ENCODE assay signal across 8 mouse cellular contexts in genomic region chr17:47922579-47922978, GRCm38 (mm10). TPM values are rescaled to one million over a fixed set of nuclear protein-coding genes. Genes with fewer than 3 reads are reported as not detected.
A peak's percentile ranks its signal among the peaks of the same experiment; 100 is the strongest.
DNase-seq lines count a peak whose midpoint lies in the region; ATAC-seq and TF ChIP-seq lines count a peak whose summit lies in the region.

No protein-coding gene starts in this region.

- ATAC-seq in lung, embryonic 14.5 days (ENCODE audit: insufficient read depth), result no peak
- no peak for ATAC-seq in intestine, embryonic 16.5 days
- ATAC-seq in neural tube, embryonic 13.5 days (ENCODE audit: low read depth), result no peak
- no peak for ATAC-seq in inflammation-experienced regulatory T-cells, adult 6 months

- WGBS in lung, embryonic 14.5 days, result 2% methylated on average over 24 of the region's 24 CpGs
- 2% methylated on average over 24 of the region's 24 CpGs for WGBS in intestine, embryonic 16.5 days
- WGBS in neural tube, embryonic 13.5 days, result under 1% methylated on average over 24 of the region's 24 CpGs

- peak overlapping the region; percentile 97 for H3K4me3 ChIP-seq in lung, embryonic 14.5 days (ENCODE audit: low read depth, low read length)
- peak overlapping the region; percentile 70 for H3K4me3 ChIP-seq in embryonic fibroblast, embryonic 13.5 days (ENCODE audit: insufficient read depth, low read length)
- H3K4me3 ChIP-seq in intestine, embryonic 16.5 days (ENCODE audit: low read length), result peak overlapping the region; percentile 91
- H3K4me3 ChIP-seq in neural tube, embryonic 13.5 days, result peak overlapping the region; percentile 79

- H3K4me2 ChIP-seq in lung, embryonic 14.5 days, result peak overlapping the region; percentile 93
- H3K4me2 ChIP-seq in intestine, embryonic 16.5 days (ENCODE audit: low read depth, low read length), result peak overlapping the region; percentile 61
- peak overlapping the region; percentile 97 for H3K4me2 ChIP-seq in neural tube, embryonic 13.5 days

- H3K4me1 ChIP-seq in lung, embryonic 14.5 days (ENCODE audit: insufficient read depth), result peaks cover 20% of the 10 kb centered on the region
- peaks cover 4% of the 10 kb centered on the region; the same call in 1 of the 2 replicates for H3K4me1 ChIP-seq in embryonic fibroblast, embryonic 13.5 days (ENCODE audit: control insufficient read depth, insufficient read depth, low read length)
- peaks cover 42% of the 10 kb centered on the region for H3K4me1 ChIP-seq in intestine, embryonic 16.5 days (ENCODE audit: control insufficient read depth, insufficient read depth, low read length)
- peaks cover 71% of the 10 kb centered on the region for H3K4me1 ChIP-seq in neural tube, embryonic 13.5 days (replicated peaks)

- DNase-seq in lung, embryonic 14.5 days, result no peak
- no peak for DNase-seq in lung, adult 18-20 months
- DNase-seq in ovary, adult 18-20 months (ENCODE audit: low spot score), result no peak
- DNase-seq in layer of hippocampus, postnatal 14 days (ENCODE audit: low spot score in 2 of 2), result no peak

- H3K36me3 ChIP-seq in lung, embryonic 14.5 days (ENCODE audit: insufficient read depth), result peaks cover 16% of the 10 kb centered on the region
- H3K36me3 ChIP-seq in intestine, embryonic 16.5 days (ENCODE audit: control insufficient read depth, insufficient read depth, low read length), result no peaks in the 10 kb centered on the region
- H3K36me3 ChIP-seq in neural tube, embryonic 13.5 days, result no peaks in the 10 kb centered on the region

- peak overlapping the region; percentile 96 for H3K9ac ChIP-seq in lung, embryonic 14.5 days
- peak overlapping the region; percentile 97 for H3K9ac ChIP-seq in intestine, embryonic 16.5 days (ENCODE audit: low read depth, low read length)
- H3K9ac ChIP-seq in neural tube, embryonic 13.5 days, result peak overlapping the region; percentile 82

- no peaks in the 10 kb centered on the region for H3K27me3 ChIP-seq in lung, embryonic 14.5 days (ENCODE audit: insufficient read depth, low read length)
- no peaks in the 10 kb centered on the region for H3K27me3 ChIP-seq in intestine, embryonic 16.5 days (replicated peaks; ENCODE audit: control insufficient read depth, insufficient read depth, low read length)
- peaks cover 75% of the 10 kb centered on the region for H3K27me3 ChIP-seq in neural tube, embryonic 13.5 days

- no peaks in the 10 kb centered on the region for H3K9me3 ChIP-seq in lung, embryonic 14.5 days (ENCODE audit: low read depth, low read length)
- H3K9me3 ChIP-seq in intestine, embryonic 16.5 days (ENCODE audit: control insufficient read depth, low read length), result no peaks in the 10 kb centered on the region
- H3K9me3 ChIP-seq in neural tube, embryonic 13.5 days, result no peaks in the 10 kb centered on the region

- no peak for TF ChIP-seq CTCF in lung, embryonic 14.5 days (IDR thresholded peaks at IDR 0.05; ENCODE audit: low read depth)
- TF ChIP-seq CTCF in embryonic fibroblast, embryonic 13.5 days (IDR thresholded peaks at IDR 0.05; ENCODE audit: borderline replicate concordance, insufficient read depth, low read length), result no peak

- TF ChIP-seq POLR2A in embryonic fibroblast, embryonic 13.5 days (IDR thresholded peaks at IDR 0.05; ENCODE audit: low read depth, low read length), result no peak

- H3K27ac ChIP-seq in lung, embryonic 14.5 days (ENCODE audit: low read depth), result no peak overlapping the region
- no peak overlapping the region for H3K27ac ChIP-seq in embryonic fibroblast, embryonic 13.5 days (ENCODE audit: insufficient read depth, low read length)
- peak overlapping the region; percentile 24; the same call in 1 of the 2 replicates for H3K27ac ChIP-seq in intestine, embryonic 16.5 days (ENCODE audit: low read length)
- H3K27ac ChIP-seq in neural tube, embryonic 13.5 days (replicated peaks), result no peak overlapping the region

RNA-seq across cellular contexts. Expression of gene Foxp4, which starts 1.9 kb away (rescaled TPM):
- polyA plus RNA-seq in lung, embryonic 14.5 days (2014; fragmentation: Nextera tagmentation; extraction: Ambion mirVana), result 37.2 and 42.2 TPM in 2 replicates
- 27.2 and 29.5 TPM in 2 replicates for polyA plus RNA-seq in embryonic fibroblast, embryonic 13.5 days (2011; ENCODE audit: insufficient read length, low read depth, missing spikeins)
- 12.5 and 13.6 TPM in 2 replicates for polyA plus RNA-seq in intestine, embryonic 16.5 days (2015; fragmentation: Nextera tagmentation; extraction: Ambion mirVana)
- 17.2 and 18.5 TPM in 2 replicates for polyA plus RNA-seq in neural tube, embryonic 13.5 days (2015; fragmentation: Nextera tagmentation; extraction: Ambion mirVana)
- total RNA-seq in layer of hippocampus, postnatal 14 days (2021), result 10 to 100 TPM; 43.4 to 49.1 TPM
- polyA plus RNA-seq in inflammation-experienced regulatory T-cells, adult 6 months (2017; shearing (Covaris generic)), result 1 to 10 TPM; 1.9 to 5.7 (median 4.4) TPM
